Mouse (Mus musculus) G1E (cell line): Measurements from ENCODE around the gene Iqgap2. TPM values are rescaled to one million over a fixed set of nuclear protein-coding genes. Genes with fewer than 3 reads are reported as not detected.

Source experiments
- ATAC-seq: 2 replicates; pipeline ENCODE4 v1.8.0; 2016; ENCODE audit warnings: mild to moderate bottlenecking; ENCODE audit not compliant: insufficient number of reproducible peaks, poor library complexity, low FRiP score, severe bottlenecking; ENCODE audit errors: extremely low read depth
- DNase-seq: peaks from one replicate; pipeline ENCODE4 v3.0.0; 2012; ENCODE audit warnings: low spot score
- H3K27me3 ChIP-seq: 2 replicates; pipeline ENCODE4 v1.6.1; 2012; ENCODE audit warnings: mild to moderate bottlenecking, low read length, inconsistent platforms; ENCODE audit not compliant: insufficient read depth
- H3K36me3 ChIP-seq: replicated peaks from 2 replicates; pipeline ENCODE3; 2012; ENCODE audit warnings: mild to moderate bottlenecking, inconsistent platforms
- H3K4me1 ChIP-seq: 2 replicates; pipeline ENCODE4 v1.6.1; 2012; ENCODE audit warnings: low read depth, low read length, inconsistent platforms, mixed read lengths; ENCODE audit not compliant: insufficient read depth
- H3K4me3 ChIP-seq: 2 replicates; pipeline ENCODE4 v1.5.1; 2012; ENCODE audit warnings: low read depth, mild to moderate bottlenecking, inconsistent platforms, low read length, moderate library complexity, mixed read lengths
- H3K9me3 ChIP-seq: replicated peaks from 2 replicates; pipeline ENCODE4 v1.6.1; 2012; ENCODE audit warnings: inconsistent platforms
- CTCF ChIP-seq: IDR thresholded peaks from 2 replicates; pipeline ENCODE4 v1.5.1; 2012; ENCODE audit warnings: low read depth, low read length, inconsistent platforms, mixed read lengths
- GATA1 ChIP-seq: IDR thresholded peaks from 2 replicates; pipeline ENCODE4 v1.6.1; 2012; ENCODE audit warnings: borderline replicate concordance, low read length, inconsistent platforms, mixed read lengths
- GATA2 ChIP-seq: IDR thresholded peaks from 2 replicates; pipeline ENCODE4 v1.6.1; 2012; ENCODE audit warnings: low read depth, low read length, inconsistent platforms, borderline replicate concordance
- POLR2AphosphoS5 ChIP-seq: IDR thresholded peaks from 2 replicates; pipeline ENCODE4 v1.6.1; 2012; ENCODE audit warnings: low read depth, low read length, inconsistent platforms; ENCODE audit not compliant: insufficient replicate concordance
- TAL1 ChIP-seq: conservative IDR thresholded peaks from 2 replicates; pipeline ENCODE4 v1.6.1; 2012; ENCODE audit warnings: low read depth, low read length, inconsistent platforms, mixed read lengths
- polyA plus RNA-seq: library from polyadenylated mRNA; stranded (reverse); fragments of >175 nt; gene quantifications from 2 replicates; pipeline ENCODE4 v1.2.3, GENCODE M21; 2012
- total RNA-seq, 2 experiments: library from RNA; stranded (forward) in 1 of 2; stranded (reverse) in 1 of 2; fragments of 200-1000 nt in 1 of 2; fragments of >200 nt in 1 of 2; fragmentation: Nextera tagmentation in 1 of 2; gene quantifications; 2 replicates each; pipeline ENCODE4 v1.2.3; 2014 to 2017

Gene Iqgap2
- total and polyA plus RNA-seq, 3 experiments, result 3.0 to 14.3 (median 6.6) TPM

GRCm38 (mm10) chr13:95640408-95640807, 251.3 kb downstream of the Iqgap2 start:
- peaks cover 3% of the 10 kb centered on the region; the same call in 1 of the 2 replicates for H3K27me3 ChIP-seq
- peaks cover 4% of the 10 kb centered on the region for H3K4me1 ChIP-seq
- no peak overlapping the region for H3K4me3 ChIP-seq
- H3K9me3 ChIP-seq, result no peaks in the 10 kb centered on the region
- DNase-seq (no peak), ATAC-seq (no peak)
- no peak for TF ChIP-seq GATA1
- TF ChIP-seq CTCF, result no peak
- no peak for TF ChIP-seq POLR2AphosphoS5
- TF ChIP-seq GATA2, result no peak
- TF ChIP-seq TAL1, result no peak
- peaks cover 8% of the 10 kb centered on the region for H3K36me3 ChIP-seq

GRCm38 (mm10) chr13:95639336-95640116, 252.2 kb downstream of the Iqgap2 start:
- Histone ChIP-seq H3K9me3 (no peaks in the 10 kb centered on the region), H3K36me3 (peaks cover 7% of the 10 kb centered on the region), H3K4me3 (no peak overlapping the region), H3K4me1 (peaks cover 4% of the 10 kb centered on the region), H3K27me3 (peaks cover 3% of the 10 kb centered on the region; the same call in 1 of the 2 replicates)
- DNase-seq, result no peak
- no peak for TF ChIP-seq GATA2
- no peak for TF ChIP-seq GATA1
- no peak for TF ChIP-seq POLR2AphosphoS5
- no peak for TF ChIP-seq TAL1
- no peak for TF ChIP-seq CTCF
- no peak for ATAC-seq

GRCm38 (mm10) chr13:95638894-95639293, 252.8 kb downstream of the Iqgap2 start:
- TF ChIP-seq GATA1 (no peak), POLR2AphosphoS5 (no peak), TAL1 (no peak), GATA2 (no peak)
- peaks cover 7% of the 10 kb centered on the region for H3K36me3 ChIP-seq
- peaks cover 4% of the 10 kb centered on the region for H3K4me1 ChIP-seq
- no peaks in the 10 kb centered on the region for H3K9me3 ChIP-seq
- no peak for ATAC-seq
- no peak overlapping the region for H3K4me3 ChIP-seq
- peaks cover 3% of the 10 kb centered on the region; the same call in 1 of the 2 replicates for H3K27me3 ChIP-seq
- no peak for DNase-seq

- DNase-seq (no peak), ATAC-seq (no peak)
- peaks cover 3% of the 10 kb centered on the region for H3K36me3 ChIP-seq
- H3K9me3 ChIP-seq, result no peaks in the 10 kb centered on the region
- H3K4me3 ChIP-seq, result no peak overlapping the region
- TF ChIP-seq CTCF (no peak), GATA2 (no peak), GATA1 (no peak), POLR2AphosphoS5 (no peak), TAL1 (no peak)
- H3K27me3 ChIP-seq, result no peaks in the 10 kb centered on the region
- H3K4me1 ChIP-seq, result peaks cover 4% of the 10 kb centered on the region
Measured at GRCm38 (mm10) chr13:95637737-95638136, 254.0 kb downstream of the Iqgap2 start.

- ATAC-seq, result no peak
- TF ChIP-seq TAL1, result no peak
- TF ChIP-seq CTCF, result no peak
- TF ChIP-seq GATA1, result no peak
- no peak for TF ChIP-seq POLR2AphosphoS5
- TF ChIP-seq GATA2, result no peak
- H3K36me3 ChIP-seq, result peaks cover 3% of the 10 kb centered on the region
Measured at GRCm38 (mm10) chr13:95635301-95635700, 256.4 kb downstream of the Iqgap2 start.

GRCm38 (mm10) chr13:95634451-95634850, 257.3 kb downstream of the Iqgap2 start:
- H3K27me3 ChIP-seq, result 0 out of 2 replicates have a peak, but pooled peaks cover 5% of the 10 kb centered on the region
- no peak for TF ChIP-seq TAL1
- no peak for TF ChIP-seq POLR2AphosphoS5
- TF ChIP-seq GATA1, result no peak
- no peak for TF ChIP-seq GATA2
- TF ChIP-seq CTCF, result no peak
- H3K36me3 ChIP-seq, result peaks cover 8% of the 10 kb centered on the region
- no peaks in the 10 kb centered on the region for H3K9me3 ChIP-seq
- ATAC-seq (no peak), DNase-seq (no peak)
- peaks cover 7% of the 10 kb centered on the region for H3K4me1 ChIP-seq
- H3K4me3 ChIP-seq, result no peak overlapping the region

More at GRCm38 (mm10) chr13:95635301-95635700, 256.4 kb downstream of the Iqgap2 start:
- H3K27me3 ChIP-seq, result no peaks in the 10 kb centered on the region
- H3K4me1 ChIP-seq, result peaks cover 4% of the 10 kb centered on the region
- no peak for DNase-seq
- H3K9me3 ChIP-seq, result no peaks in the 10 kb centered on the region
- H3K4me3 ChIP-seq, result no peak overlapping the region

- H3K4me3 ChIP-seq, result no peak overlapping the region
- H3K36me3 ChIP-seq, result peaks cover 11% of the 10 kb centered on the region
- H3K9me3 ChIP-seq, result no peaks in the 10 kb centered on the region
- H3K27me3 ChIP-seq, result 0 out of 2 replicates have a peak, but pooled peaks cover 6% of the 10 kb centered on the region
- TF ChIP-seq GATA1, result no peak
- no peak for TF ChIP-seq GATA2
- no peak for TF ChIP-seq POLR2AphosphoS5
- TF ChIP-seq TAL1, result no peak
- no peak for TF ChIP-seq CTCF
- DNase-seq, result no peak
- peaks cover 7% of the 10 kb centered on the region for H3K4me1 ChIP-seq
- ATAC-seq, result no peak
Measured at GRCm38 (mm10) chr13:95633384-95633783, 258.3 kb downstream of the Iqgap2 start.
